Mouse (Mus musculus): ENCODE measurements at regions not wholly inside any gene's neighbourhood (a gene's known extent, or its start where the extent isn't known, plus 50 kb on each side); places are given as distances from the start of the nearest gene placed in this dataset.

DNA sequence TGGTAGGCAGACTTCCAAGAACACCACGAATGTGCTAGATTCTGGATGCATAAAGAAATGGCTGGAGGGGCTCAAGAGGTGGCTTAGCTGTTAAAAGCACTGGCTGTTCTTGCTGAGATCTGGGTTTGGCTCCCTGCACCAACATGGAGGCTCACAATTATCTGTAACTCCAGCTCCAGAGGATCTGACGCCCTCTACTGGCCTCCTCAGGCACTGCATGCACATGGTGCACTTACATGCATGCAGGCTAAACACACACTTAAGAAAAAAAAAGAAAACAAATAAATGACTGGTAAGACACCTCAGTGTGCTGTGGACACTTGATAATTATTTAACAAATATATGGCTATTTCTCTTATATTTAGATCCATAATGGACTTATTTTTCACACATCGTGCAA is 139.2 kb upstream of the Foxd3 start:
- no peak for TF ChIP-seq CTCF (IDR thresholded peaks at IDR 0.05)
- TF ChIP-seq EP300 (IDR thresholded peaks at IDR 0.05), result no peak
